Mouse (Mus musculus) regulatory T cell (primary cell): ENCODE measurements around the gene Dmac2.
"Not testable (repeated sequence)": the region's sequence is repeated elsewhere in the genome, so short reads cannot be mapped to it uniquely, and the experiment has no call there.

ENCODE experiments used
- in situ Hi-C: fragments of 300-600 bp; cut with MboI, MseI; formaldehyde crosslinking; loops from one replicate; pipeline ENCODE4 v1.15.1; 2025; ENCODE audit warnings: high pct_unique_total_duplicates

The Dmac2 gene

GRCm38 (mm10) chr7:25618865-25619721, at the start of gene Dmac2:
TSS of gene Dmac2 (plus strand) at chr7:25619414.
- in situ Hi-C loops: loop anchor here (10.0 kb wide), 1 partner anchor 414 kb away; no protein-coding TSS in a partner anchor

- in situ Hi-C loops: not testable (repeated sequence)
These were observed 45.4 kb upstream of the Dmac2 start for GRCm38 (mm10) chr7:25573806-25574205.

GRCm38 (mm10) chr7:25575105-25575504, 44.1 kb upstream of the Dmac2 start:
- in situ Hi-C loops: loop anchor here (5.0 kb wide), 1 partner anchor 738 kb away; no protein-coding TSS in a partner anchor

- in situ Hi-C loops: loop anchor here (5.0 kb wide), 1 partner anchor 739 kb away; no protein-coding TSS in a partner anchor
These were observed 43.3 kb upstream of the Dmac2 start for GRCm38 (mm10) chr7:25575870-25576269.

- in situ Hi-C loops: loop anchor here (5.0 kb wide), 1 partner anchor 739 kb away; no protein-coding TSS in a partner anchor
These were observed 42.9 kb upstream of the Dmac2 start for GRCm38 (mm10) chr7:25576308-25576707.

GRCm38 (mm10) chr7:25576793-25577437, 42.3 kb upstream of the Dmac2 start:
- in situ Hi-C loops: loop anchor here (5.0 kb wide), 1 partner anchor 740 kb away; no protein-coding TSS in a partner anchor

- in situ Hi-C loops: loop anchor here (5.0 kb wide), 1 partner anchor 742 kb away; no protein-coding TSS in a partner anchor
These were observed 39.8 kb upstream of the Dmac2 start for GRCm38 (mm10) chr7:25579441-25579840.

GRCm38 (mm10) chr7:25582301-25582810, 36.9 kb upstream of the Dmac2 start:
- in situ Hi-C loops: no loop called here

- in situ Hi-C loops: no loop called here
These were observed 34.6 kb upstream of the Dmac2 start for GRCm38 (mm10) chr7:25584651-25585050.

GRCm38 (mm10) chr7:25585351-25586204, 33.6 kb upstream of the Dmac2 start:
- in situ Hi-C loops: no loop called here

GRCm38 (mm10) chr7:25591226-25591625, 28.0 kb upstream of the Dmac2 start:
- in situ Hi-C loops: no loop called here

- in situ Hi-C loops: no loop called here
These were observed 25.4 kb upstream of the Dmac2 start for GRCm38 (mm10) chr7:25593859-25594258.

- in situ Hi-C loops: loop anchor here (5.0 kb wide), 2 partner anchors 122 to 172 kb away; partner anchors contain the start of gene Ceacam1
These were observed 19.6 kb upstream of the Dmac2 start for GRCm38 (mm10) chr7:25599663-25600062.

- in situ Hi-C loops: no loop called here
These were observed 18.5 kb upstream of the Dmac2 start for GRCm38 (mm10) chr7:25600666-25601065.

GRCm38 (mm10) chr7:25601346-25601745, 17.9 kb upstream of the Dmac2 start:
- in situ Hi-C loops: no loop called here

GRCm38 (mm10) chr7:25606625-25607063, 12.6 kb upstream of the Dmac2 start:
- in situ Hi-C loops: no loop called here

GRCm38 (mm10) chr7:25607196-25607595, 12.0 kb upstream of the Dmac2 start:
- in situ Hi-C loops: no loop called here

- in situ Hi-C loops: loop anchor here (10.0 kb wide), 1 partner anchor 405 kb away; no protein-coding TSS in a partner anchor
These were observed 9.2 kb upstream of the Dmac2 start for GRCm38 (mm10) chr7:25610056-25610455.

GRCm38 (mm10) chr7:25611501-25611900, 7.7 kb upstream of the Dmac2 start:
- in situ Hi-C loops: loop anchor here (10.0 kb wide), 1 partner anchor 407 kb away; no protein-coding TSS in a partner anchor

- in situ Hi-C loops: loop anchor here (10.0 kb wide), 1 partner anchor 409 kb away; no protein-coding TSS in a partner anchor
These were observed 5.1 kb upstream of the Dmac2 start for GRCm38 (mm10) chr7:25614086-25614485.
